Mouse (Mus musculus) hindbrain, embryonic 14.5 days (tissue): ENCODE results near the gene Acp6. TPM values are rescaled to one million over a fixed set of nuclear protein-coding genes. Genes with fewer than 3 reads are reported as not detected.

ENCODE experiments used
- ATAC-seq: fragments of 200-750 bp; cut with Nextera tagmentation; 2 replicates; pipeline ENCODE4 v1.8.0; 2017; ENCODE audit warnings: moderate number of reproducible peaks, mild to moderate bottlenecking, moderate TSS enrichment, moderate library complexity; ENCODE audit not compliant: low FRiP score
- DNase-seq: peaks from one replicate; pipeline ENCODE4 v3.0.0-alpha.2; 2015; ENCODE audit warnings: low spot score
- H3K27ac ChIP-seq: fragments of 300-500 bp; sonication (generic); 2 replicates; pipeline ENCODE4 v1.5.1; 2014; ENCODE audit warnings: mild to moderate bottlenecking, moderate library complexity
- H3K27me3 ChIP-seq: fragments of 300-500 bp; sonication (generic); 2 replicates; pipeline ENCODE4 v1.6.1; 2014; ENCODE audit warnings: mild to moderate bottlenecking, low read length, mixed read lengths; ENCODE audit not compliant: control insufficient read depth, insufficient read depth
- H3K36me3 ChIP-seq: fragments of 300-500 bp; sonication (generic); replicated peaks from 2 replicates; pipeline ENCODE4 v1.6.1; 2014; ENCODE audit not compliant: control insufficient read depth, insufficient read depth
- H3K4me1 ChIP-seq: fragments of 300-500 bp; sonication (generic); replicated peaks from 2 replicates; pipeline ENCODE4 v1.6.1; 2014; ENCODE audit warnings: antibody characterized with exemption, low read length, mixed read lengths; ENCODE audit not compliant: control insufficient read depth, insufficient read depth
- H3K4me2 ChIP-seq: fragments of 300-500 bp; sonication (generic); replicated peaks from 2 replicates; pipeline ENCODE4 v1.6.1; 2014; ENCODE audit warnings: mild to moderate bottlenecking, moderate library complexity
- H3K4me3 ChIP-seq: fragments of 300-500 bp; sonication (generic); replicated peaks from 2 replicates; pipeline ENCODE4 v1.5.1; 2014; ENCODE audit warnings: mild to moderate bottlenecking, low read length
- H3K9ac ChIP-seq: fragments of 300-500 bp; sonication (generic); 2 replicates; pipeline ENCODE4 v1.6.1; 2014
- H3K9me3 ChIP-seq: fragments of 300-500 bp; sonication (generic); 2 replicates; pipeline ENCODE4 v1.6.1; 2016; ENCODE audit warnings: low read length; ENCODE audit not compliant: control insufficient read depth
- WGBS: fragments of 180-500 bp; shearing (Covaris S2); extraction: QIAGEN DNeasy Blood & Tissue Kit; methylation state at CpG from one replicate; pipeline ENCODE4 v1.1.7; 2014; 5-methylcytosine and 5-hydroxymethylcytosine counted together
- polyA plus RNA-seq: library from polyadenylated mRNA; unstranded; fragments of >200 nt; fragmentation: Nextera tagmentation; extraction: Ambion mirVana; gene quantifications from 2 replicates; pipeline ENCODE4 v1.2.1, GENCODE M21; 2014

Acp6 gene
- polyA plus RNA-seq, 1 experiment from 2014 or later: 14.1 TPM

- DNase-seq: no peak
- WGBS: 74% methylated on average over 9 of the region's 9 CpGs
- ATAC-seq: no peak
These were observed 50.8 kb downstream of the Acp6 start for GRCm38 (mm10) chr3:97209351-97209750.

GRCm38 (mm10) chr3:97211177-97211576 lies 52.6 kb downstream of the Acp6 start:
- DNase-seq (no peak), ATAC-seq (no peak)
- peaks cover 99% of the 10 kb centered on the region for H3K36me3 ChIP-seq
- WGBS: 94% methylated on average over 5 of the region's 5 CpGs
- H3K9ac ChIP-seq: no peak overlapping the region
- H3K9me3 ChIP-seq: no peaks in the 10 kb centered on the region
- H3K4me1 ChIP-seq: no peaks in the 10 kb centered on the region; the same call in 1 of the 2 replicates
- H3K27me3 ChIP-seq: no peaks in the 10 kb centered on the region
- H3K27ac ChIP-seq: no peak overlapping the region
- no peak overlapping the region for H3K4me3 ChIP-seq
- no peak overlapping the region for H3K4me2 ChIP-seq

More at GRCm38 (mm10) chr3:97209351-97209750, 50.8 kb downstream of the Acp6 start:
- Histone ChIP-seq H3K4me3 (no peak overlapping the region), H3K4me2 (no peak overlapping the region), H3K27me3 (no peaks in the 10 kb centered on the region), H3K4me1 (no peaks in the 10 kb centered on the region; the same call in 1 of the 2 replicates), H3K9ac (no peak overlapping the region), H3K9me3 (no peaks in the 10 kb centered on the region), H3K27ac (no peak overlapping the region), H3K36me3 (peaks cover 98% of the 10 kb centered on the region)

- Histone ChIP-seq H3K4me1 (no peaks in the 10 kb centered on the region; the same call in 1 of the 2 replicates), H3K9me3 (no peaks in the 10 kb centered on the region), H3K27ac (no peak overlapping the region), H3K4me2 (no peak overlapping the region), H3K4me3 (no peak overlapping the region), H3K9ac (no peak overlapping the region), H3K36me3 (peaks cover 95% of the 10 kb centered on the region), H3K27me3 (no peaks in the 10 kb centered on the region)
- ATAC-seq (no peak), DNase-seq (no peak)
- WGBS: 88% methylated on average over 10 of the region's 10 CpGs
These were observed 55.3 kb downstream of the Acp6 start for GRCm38 (mm10) chr3:97213871-97214270.

GRCm38 (mm10) chr3:97214439-97214838 lies 55.9 kb downstream of the Acp6 start:
- Histone ChIP-seq H3K4me3 (no peak overlapping the region), H3K9me3 (no peaks in the 10 kb centered on the region), H3K4me2 (no peak overlapping the region), H3K4me1 (no peaks in the 10 kb centered on the region; the same call in 1 of the 2 replicates), H3K27ac (no peak overlapping the region), H3K27me3 (no peaks in the 10 kb centered on the region), H3K9ac (no peak overlapping the region), H3K36me3 (peaks cover 95% of the 10 kb centered on the region)
- WGBS: 52% methylated on average over 1 of the region's 1 CpGs
- ATAC-seq: no peak
- DNase-seq: peak; percentile 47

GRCm38 (mm10) chr3:97215526-97215925 lies 56.9 kb downstream of the Acp6 start:
- no peak for ATAC-seq
- peaks cover 95% of the 10 kb centered on the region for H3K36me3 ChIP-seq

GRCm38 (mm10) chr3:97223261-97223660 lies 64.7 kb downstream of the Acp6 start:
- H3K36me3 ChIP-seq: peaks cover 39% of the 10 kb centered on the region
- 59% methylated on average over 9 of the region's 9 CpGs for WGBS

More at GRCm38 (mm10) chr3:97215526-97215925, 56.9 kb downstream of the Acp6 start:
- Histone ChIP-seq H3K4me3 (no peak overlapping the region), H3K27ac (no peak overlapping the region), H3K4me2 (no peak overlapping the region), H3K27me3 (no peaks in the 10 kb centered on the region), H3K9ac (no peak overlapping the region), H3K4me1 (no peaks in the 10 kb centered on the region), H3K9me3 (no peaks in the 10 kb centered on the region)
- no peak for DNase-seq
- 78% methylated on average over 3 of the region's 3 CpGs for WGBS

GRCm38 (mm10) chr3:97225231-97225630 lies 66.7 kb downstream of the Acp6 start:
- no peak for DNase-seq
- Histone ChIP-seq H3K9ac (no peak overlapping the region), H3K4me2 (peak overlapping the region; percentile 78; the same call in 1 of the 2 replicates), H3K27me3 (no peaks in the 10 kb centered on the region), H3K27ac (no peak overlapping the region), H3K36me3 (peaks cover 20% of the 10 kb centered on the region), H3K9me3 (no peaks in the 10 kb centered on the region), H3K4me1 (peaks cover 28% of the 10 kb centered on the region), H3K4me3 (no peak overlapping the region)
- 89% methylated on average over 5 of the region's 5 CpGs for WGBS
- no peak for ATAC-seq

More at GRCm38 (mm10) chr3:97223261-97223660, 64.7 kb downstream of the Acp6 start:
- no peak overlapping the region for H3K9ac ChIP-seq
- H3K4me1 ChIP-seq: peaks cover 28% of the 10 kb centered on the region
- no peak overlapping the region for H3K27ac ChIP-seq
- no peak overlapping the region for H3K4me3 ChIP-seq
- H3K4me2 ChIP-seq: no peak overlapping the region
- H3K9me3 ChIP-seq: no peaks in the 10 kb centered on the region
- H3K27me3 ChIP-seq: no peaks in the 10 kb centered on the region
- no peak for ATAC-seq
- no peak for DNase-seq

- peak overlapping the region; percentile 89 for H3K27ac ChIP-seq
- peak overlapping the region; percentile 87 for H3K4me3 ChIP-seq
- WGBS: 1% methylated on average over 18 of the region's 18 CpGs
- peak overlapping the region; percentile 78 for H3K4me2 ChIP-seq
- no peaks in the 10 kb centered on the region for H3K27me3 ChIP-seq
- ATAC-seq (no peak; the same call in 1 of the 2 replicates), DNase-seq (no peak)
- H3K9me3 ChIP-seq: no peaks in the 10 kb centered on the region
- peaks cover 28% of the 10 kb centered on the region for H3K4me1 ChIP-seq
- H3K36me3 ChIP-seq: peaks cover 7% of the 10 kb centered on the region
- H3K9ac ChIP-seq: peak overlapping the region; percentile 91
These were observed 68.1 kb downstream of the Acp6 start for GRCm38 (mm10) chr3:97226719-97227118.
